Mouse (Mus musculus): ENCODE measurements around the gene Dctn1. TPM values are rescaled to one million over a fixed set of nuclear protein-coding genes. Genes with fewer than 3 reads are reported as not detected.

Dctn1 gene
- 63.3 TPM for polyA plus RNA-seq (2017; shearing (Covaris generic))

GRCm38 (mm10) chr6:83165607-83166242, at the start of gene Dctn1:
Dctn1 (plus strand) TSS chr6:83165920.

GRCm38 (mm10) chr6:83120930-83121862, 44.5 kb upstream of the Dctn1 start, which contains the start of gene Wbp1:
Wbp1 (minus strand) TSS chr6:83121559.

DNA sequence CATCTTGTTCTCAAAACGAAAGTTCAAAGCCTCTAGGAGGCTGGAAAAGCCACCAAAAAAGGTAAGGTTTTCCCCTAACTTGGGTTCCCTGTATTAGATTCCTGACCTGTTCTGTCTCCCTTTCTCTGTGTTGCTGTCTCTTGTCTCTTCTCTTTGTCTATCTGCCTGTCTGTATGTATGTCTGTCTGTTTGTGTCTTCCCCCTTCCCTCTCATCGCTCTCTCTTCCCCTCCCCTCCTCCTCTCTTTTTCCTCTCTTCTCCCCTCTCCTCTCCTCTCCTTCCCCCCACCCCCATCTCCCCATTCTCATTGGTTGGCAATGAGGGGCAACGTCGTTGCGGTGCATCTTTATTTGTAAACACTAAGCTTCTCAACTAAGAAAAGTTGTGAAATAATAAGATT, 40.4 kb upstream of the Dctn1 start, which contains the start of gene Ino80b:
Gene Ino80b (minus strand): TSS at position 101 of the 400 bp plus-strand sequence.

DNA sequence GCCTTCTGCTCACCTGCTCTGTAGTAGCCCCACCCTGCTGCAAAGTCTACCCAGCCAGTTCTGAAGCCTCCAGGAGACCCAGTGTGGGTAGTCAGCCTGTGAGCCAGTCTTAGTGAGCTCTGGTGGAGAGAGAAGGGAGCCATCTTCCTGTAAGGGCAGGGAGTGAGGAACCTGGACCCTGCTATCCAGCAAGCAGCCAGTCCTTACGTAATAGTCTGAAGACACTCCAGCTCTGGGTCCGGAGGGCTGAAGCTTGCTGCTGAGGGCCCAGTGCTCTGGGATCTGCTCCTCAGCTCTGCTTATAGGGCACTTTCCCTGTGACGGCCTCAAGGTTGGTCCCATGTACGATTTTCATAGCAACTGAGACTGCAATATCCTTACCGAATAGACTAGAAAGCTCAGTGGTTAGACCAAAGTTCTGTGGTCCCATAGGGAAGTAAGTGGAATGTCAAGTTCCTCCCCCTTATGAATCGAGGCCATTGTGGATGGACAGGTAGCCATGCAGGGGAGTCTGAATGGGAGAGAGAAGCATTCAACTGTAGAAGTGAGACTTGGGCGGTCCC, 30.7 kb upstream of the Dctn1 start, which contains the start of gene Rtkn:
Gene Rtkn (plus strand): TSS at position 513 of the 563 bp plus-strand sequence.

DNA sequence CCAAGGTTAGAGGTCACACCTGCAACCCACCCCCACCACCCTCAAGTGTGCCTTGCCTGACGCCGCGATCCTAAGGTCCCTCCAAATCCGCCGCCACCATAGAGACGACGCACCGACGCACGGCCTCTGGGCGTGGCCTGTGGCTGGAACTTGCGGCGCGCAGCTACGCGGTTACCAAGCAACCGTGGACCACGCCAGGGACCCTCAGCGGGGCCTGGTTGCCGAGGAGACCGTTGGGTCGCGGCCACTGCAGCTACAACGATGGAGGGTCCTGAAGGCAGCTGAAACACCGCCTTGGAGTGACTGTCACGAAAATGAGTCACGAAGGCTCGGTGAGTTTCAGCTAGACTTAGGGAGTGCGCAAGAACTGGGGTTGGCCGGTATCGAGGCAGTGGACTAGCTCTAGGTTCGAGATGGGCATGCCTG, 9.4 kb upstream of the Dctn1 start, which contains the start of the genes Wdr54 and 1700003E16Rik:
Gene Wdr54 (minus strand): TSS at position 139 of the 426 bp plus-strand sequence.
Gene 1700003E16Rik (plus strand): TSS at position 146 of the 426 bp plus-strand sequence.

DNA sequence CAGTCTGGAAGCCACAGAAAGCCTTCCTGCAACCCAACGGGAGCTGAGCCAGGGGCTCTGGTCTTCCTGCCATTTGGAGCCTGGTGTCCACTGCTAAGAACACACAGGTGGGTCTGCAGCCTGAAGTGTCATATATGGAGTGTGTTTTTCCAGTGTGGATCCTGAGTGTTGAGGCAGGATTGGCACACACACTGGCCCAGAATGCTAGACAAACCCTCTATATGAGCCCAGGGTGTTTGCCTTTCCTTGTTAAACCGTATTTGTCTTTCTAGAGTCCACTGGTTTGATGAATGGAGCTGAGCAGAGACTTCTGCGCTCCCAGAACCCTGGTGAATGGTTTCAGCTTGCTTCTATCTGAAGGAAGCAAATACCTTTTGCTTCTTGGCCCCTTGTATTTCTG, 54.1 kb downstream of the Dctn1 start, which contains the start of gene Slc4a5:
Gene Slc4a5 (plus strand): TSS at position 15 of the 400 bp plus-strand sequence.

Other genes with a start within 250 kb of the Dctn1 start
- 17.5 TPM for gene Sema4f, start 226.2 kb upstream of the Dctn1 start, polyA plus RNA-seq (2017; shearing (Covaris generic))
- gene M1ap, start 219.0 kb upstream of the Dctn1 start, polyA plus RNA-seq (2017; shearing (Covaris generic)): not detected
- gene Dok1, start 132.4 kb upstream of the Dctn1 start, polyA plus RNA-seq (2017; shearing (Covaris generic)): 12.8 TPM
- 0.30 TPM for gene Loxl3, start 131.7 kb upstream of the Dctn1 start, polyA plus RNA-seq (2017; shearing (Covaris generic))
- 495 TPM for gene Aup1, start 111.4 kb upstream of the Dctn1 start, polyA plus RNA-seq (2017; shearing (Covaris generic))
- gene Htra2, start 110.6 kb upstream of the Dctn1 start, polyA plus RNA-seq (2017; shearing (Covaris generic)): 35.1 TPM
- gene Dqx1, start 108.1 kb upstream of the Dctn1 start, polyA plus RNA-seq (2017; shearing (Covaris generic)): 1.3 TPM
- gene Tlx2, start 95.6 kb upstream of the Dctn1 start, polyA plus RNA-seq (2017; shearing (Covaris generic)): not detected
- 21.1 TPM for gene Pcgf1, start 88.1 kb upstream of the Dctn1 start, polyA plus RNA-seq (2017; shearing (Covaris generic))
- not detected for gene Lbx2, start 79.6 kb upstream of the Dctn1 start, polyA plus RNA-seq (2017; shearing (Covaris generic))
- gene Ccdc142, start 64.3 kb upstream of the Dctn1 start, polyA plus RNA-seq (2017; shearing (Covaris generic)): 2.2 TPM
- 6.5 TPM for gene Gm42688, start 64.3 kb upstream of the Dctn1 start, polyA plus RNA-seq (2017; shearing (Covaris generic))
- gene Mrpl53, start 56.9 kb upstream of the Dctn1 start, polyA plus RNA-seq (2017; shearing (Covaris generic)): 30.5 TPM
- gene Mogs, start 50.4 kb upstream of the Dctn1 start, polyA plus RNA-seq (2017; shearing (Covaris generic)): 66.0 TPM
- 61.8 TPM for gene Wbp1, start 44.4 kb upstream of the Dctn1 start, polyA plus RNA-seq (2017; shearing (Covaris generic))
- gene Ino80b, start 40.5 kb upstream of the Dctn1 start, polyA plus RNA-seq (2017; shearing (Covaris generic)): 31.8 TPM
- 0.94 TPM for gene Rtkn, start 30.5 kb upstream of the Dctn1 start, polyA plus RNA-seq (2017; shearing (Covaris generic))
- gene Wdr54, start 9.5 kb upstream of the Dctn1 start, polyA plus RNA-seq (2017; shearing (Covaris generic)): 1.3 TPM
- not detected for gene 1700003E16Rik, start 9.5 kb upstream of the Dctn1 start, polyA plus RNA-seq (2017; shearing (Covaris generic))
- gene Slc4a5, start 53.9 kb downstream of the Dctn1 start, polyA plus RNA-seq (2017; shearing (Covaris generic)): not detected
- 54.7 TPM for gene Mthfd2, start 160.0 kb downstream of the Dctn1 start, polyA plus RNA-seq (2017; shearing (Covaris generic))
- gene Mob1a, start 160.1 kb downstream of the Dctn1 start, polyA plus RNA-seq (2017; shearing (Covaris generic)): 177 TPM
- 56.9 TPM for gene Bola3, start 183.2 kb downstream of the Dctn1 start, polyA plus RNA-seq (2017; shearing (Covaris generic))